Mouse (Mus musculus) retina, postnatal 1 day (tissue): ENCODE results near the gene Pars2.

ENCODE experiments used
- DNase-seq: peaks from one replicate; pipeline ENCODE4 v3.0.0-alpha.2; 2012

Gene Pars2

DNA sequence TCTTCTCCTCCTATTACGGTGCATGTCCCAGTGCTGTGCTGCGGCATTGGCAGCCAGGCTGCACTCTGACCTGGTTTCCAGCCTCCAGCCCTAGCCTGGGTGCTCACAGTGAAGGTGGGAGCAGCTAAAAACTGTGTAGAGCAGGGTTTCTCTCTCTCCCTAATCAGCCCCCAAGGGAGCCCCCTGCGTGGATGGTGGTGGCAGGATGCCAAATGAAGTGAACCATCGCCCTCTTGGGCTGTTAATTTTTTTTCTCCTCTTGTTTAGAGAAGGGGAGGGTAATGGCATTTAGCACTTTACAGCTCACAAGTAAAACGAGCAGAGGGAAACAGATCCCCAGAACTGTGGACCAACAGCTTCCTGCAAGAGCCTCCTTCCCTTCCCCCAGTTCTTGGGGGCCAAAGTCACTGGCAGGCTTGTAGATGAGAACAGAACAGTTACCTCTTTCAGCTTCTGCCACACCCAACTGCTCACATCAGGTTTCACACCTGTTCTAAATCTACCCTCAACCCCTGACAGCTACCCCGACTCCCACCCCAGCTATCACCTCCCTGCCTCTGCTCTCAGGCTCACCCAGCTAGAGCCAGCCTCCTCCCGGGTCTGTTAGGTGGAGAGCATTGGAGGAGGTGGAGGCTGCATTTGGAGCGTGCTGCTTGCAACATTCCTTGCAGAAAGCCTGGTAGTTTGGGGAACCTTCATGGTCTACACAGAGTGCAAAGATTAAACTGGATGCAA, 7.2 kb upstream of the Pars2 start:
- DNase-seq = peak; percentile 38

DNA sequence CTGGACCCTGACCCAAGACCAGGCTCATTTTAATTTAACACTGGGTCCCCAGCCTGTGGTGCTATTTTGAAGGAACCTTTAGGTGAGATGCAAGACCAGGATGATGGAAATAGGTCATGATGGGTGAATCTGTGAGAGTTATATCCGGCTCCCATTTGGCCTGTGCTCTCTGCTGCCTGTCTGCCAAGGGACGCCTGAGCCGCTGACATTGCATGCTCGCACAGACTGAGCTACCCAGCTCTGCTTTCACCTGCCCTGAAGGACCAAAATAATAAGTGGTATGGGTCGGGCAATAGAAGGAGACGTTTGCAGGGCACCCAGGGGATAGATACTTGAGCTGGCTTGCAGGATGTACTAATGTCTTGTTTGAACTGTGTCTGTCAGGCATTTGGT, 6.7 kb upstream of the Pars2 start:
- DNase-seq = no peak

DNA sequence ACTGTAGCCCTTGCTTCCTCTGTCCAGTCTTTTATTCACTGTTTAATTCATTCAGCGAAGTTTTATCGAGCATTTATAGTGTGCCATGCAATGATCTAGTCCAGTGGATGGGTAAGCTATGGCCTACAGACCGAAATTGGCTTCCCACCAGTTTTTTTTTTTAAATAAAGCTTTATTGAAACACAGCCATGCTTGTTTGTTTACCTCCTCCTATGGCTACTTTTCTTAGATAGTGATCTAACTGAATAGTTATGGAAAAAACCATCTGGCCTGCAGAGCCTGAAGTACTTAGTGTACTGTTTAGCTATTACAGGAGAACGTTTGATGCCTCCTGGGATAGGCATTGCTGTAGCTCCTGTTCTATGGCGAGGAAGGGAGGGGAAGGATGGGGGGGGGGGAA, 5.1 kb upstream of the Pars2 start:
- no peak for DNase-seq

DNA sequence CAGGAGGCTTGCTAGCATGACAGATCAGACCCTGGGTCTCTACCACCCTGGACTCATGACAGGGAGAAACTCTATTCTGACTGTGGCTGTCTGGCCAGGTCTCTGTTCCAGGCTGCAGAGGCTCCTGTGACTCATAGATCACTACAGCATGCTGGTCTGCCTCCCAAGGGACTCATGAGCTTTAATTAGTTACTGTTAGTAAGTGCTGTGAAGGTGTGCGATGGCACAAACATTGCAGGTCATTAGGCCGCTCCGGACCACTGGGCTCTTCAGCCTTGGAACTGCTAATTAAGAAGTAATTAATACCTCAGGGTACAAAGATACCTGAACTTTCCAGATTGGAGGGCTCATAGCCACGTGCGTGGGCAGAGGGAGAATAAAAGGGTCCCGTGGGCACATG, 3.7 kb upstream of the Pars2 start:
- DNase-seq = no peak

DNA sequence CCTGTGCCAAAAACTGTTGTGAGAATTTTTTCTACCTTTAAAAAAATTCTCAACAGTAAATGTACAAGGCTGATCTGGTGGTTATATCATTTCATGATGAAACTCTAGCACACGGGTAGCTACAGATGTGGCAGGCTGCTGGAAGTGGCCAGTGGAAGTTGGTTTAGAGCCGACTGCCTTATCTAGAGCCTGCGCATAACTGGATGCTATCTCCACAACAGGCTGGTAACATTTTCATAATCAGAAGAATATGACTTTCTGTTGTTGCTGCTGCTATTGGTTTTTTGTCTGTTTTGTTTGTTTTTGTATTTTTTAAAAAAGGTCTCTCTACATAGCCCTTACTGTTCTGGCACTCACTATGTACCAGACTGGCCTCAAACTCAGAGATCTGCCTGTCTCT, 1.7 kb downstream of the Pars2 start:
- DNase-seq = no peak

DNA sequence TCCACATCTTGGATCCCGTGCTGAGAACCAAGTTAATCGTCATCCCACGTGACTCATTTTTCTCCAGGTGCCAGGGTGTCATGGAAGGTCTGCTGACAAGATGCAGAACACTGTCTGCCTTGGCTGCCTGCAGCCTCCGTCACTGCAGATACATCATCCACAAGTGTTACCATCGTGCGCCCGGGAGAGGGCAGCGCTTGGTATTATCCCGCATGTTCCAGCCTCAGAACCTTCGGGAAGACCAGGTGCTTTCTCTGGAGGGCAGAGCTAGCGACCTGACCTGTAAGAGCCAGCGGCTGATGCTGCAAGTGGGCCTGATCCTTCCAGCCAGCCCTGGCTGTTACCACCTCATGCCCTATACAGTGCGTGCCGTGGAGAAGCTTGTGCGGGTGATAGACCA, 2.2 kb downstream of the Pars2 start:
- no peak for DNase-seq

DNA sequence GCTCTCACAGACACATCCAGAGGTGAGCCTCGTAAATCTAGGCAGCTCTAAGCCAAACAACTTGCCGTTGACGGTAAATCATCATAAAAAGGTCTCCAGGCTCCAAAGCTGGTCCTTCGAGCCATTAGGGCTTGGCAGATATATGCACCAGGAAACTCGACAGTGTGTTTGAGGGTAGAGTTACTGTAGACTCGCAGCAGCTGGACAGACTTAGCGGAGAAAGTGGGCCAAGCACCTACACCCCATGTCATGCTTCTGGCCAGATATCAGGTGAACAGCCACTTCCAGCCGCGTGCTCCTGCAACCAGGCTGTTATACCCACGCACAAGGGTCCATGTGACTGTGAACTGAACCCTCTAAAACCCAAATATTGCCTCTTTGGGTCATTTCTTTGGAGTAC, 4.8 kb downstream of the Pars2 start:
- DNase-seq = no peak

DNA sequence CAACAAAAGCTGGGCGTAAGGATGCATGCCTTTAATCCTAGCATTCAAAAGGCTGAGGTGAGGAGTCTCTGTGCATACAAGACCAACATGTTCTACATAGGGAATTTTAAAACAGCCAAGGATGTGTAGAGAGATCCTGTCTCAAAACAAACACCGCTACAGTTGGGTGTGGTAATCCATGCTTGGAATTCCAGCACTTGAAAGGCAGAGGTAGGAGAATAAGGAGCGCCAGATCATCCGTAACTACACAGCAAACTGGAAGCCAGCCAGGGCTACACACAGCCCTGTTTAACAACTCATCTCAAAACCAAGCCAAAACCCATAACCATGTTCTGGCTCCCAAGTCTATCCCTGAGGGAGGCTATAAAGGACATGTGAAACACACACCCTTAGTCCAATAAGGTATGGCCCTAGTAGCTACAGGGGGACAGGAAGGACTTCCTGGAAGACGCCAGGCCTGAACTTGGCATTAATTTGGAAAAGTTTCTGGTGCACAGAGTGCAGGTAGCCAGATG, 13.1 kb downstream of the Pars2 start:
- no peak for DNase-seq

DNA sequence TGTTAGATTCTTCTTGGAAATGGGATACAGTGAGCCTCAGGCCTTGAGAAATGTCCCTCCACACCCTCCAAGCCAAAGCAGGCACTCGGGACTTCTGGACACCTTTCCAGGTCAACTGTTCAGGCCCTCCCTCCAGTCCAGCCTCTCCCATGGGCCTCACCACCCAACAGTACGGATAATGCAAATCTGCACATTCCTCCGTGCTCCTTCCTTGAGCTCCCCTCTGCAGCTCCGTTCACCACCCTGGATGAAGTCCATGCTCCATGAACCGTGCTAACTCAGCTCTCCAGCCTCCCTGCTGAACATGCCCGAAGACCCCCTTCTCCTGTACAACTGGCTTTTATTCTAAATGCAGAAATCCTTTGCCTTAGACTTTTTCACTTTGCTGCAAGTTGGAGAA, 13.8 kb downstream of the Pars2 start:
- no peak for DNase-seq

DNA sequence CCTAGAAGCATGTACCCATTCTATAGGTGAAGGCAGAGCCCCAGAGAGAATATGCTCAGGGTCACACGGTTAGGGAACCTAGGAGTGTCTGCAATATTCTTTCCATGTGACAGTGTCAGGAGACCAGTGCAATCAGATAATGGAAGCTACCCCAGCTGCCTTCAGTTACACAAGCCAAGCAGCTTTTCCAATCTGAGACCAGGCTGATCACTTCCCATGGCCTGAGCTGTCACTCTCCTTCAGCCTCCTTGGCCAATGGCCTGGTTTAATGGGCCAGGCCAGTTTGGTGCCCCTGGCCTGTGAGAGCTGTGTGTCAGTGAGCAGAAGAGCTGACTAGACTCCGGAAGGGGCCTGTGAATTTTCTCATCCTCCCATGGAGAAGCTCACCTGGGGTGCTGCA, 14.4 kb downstream of the Pars2 start:
- DNase-seq = no peak

DNA sequence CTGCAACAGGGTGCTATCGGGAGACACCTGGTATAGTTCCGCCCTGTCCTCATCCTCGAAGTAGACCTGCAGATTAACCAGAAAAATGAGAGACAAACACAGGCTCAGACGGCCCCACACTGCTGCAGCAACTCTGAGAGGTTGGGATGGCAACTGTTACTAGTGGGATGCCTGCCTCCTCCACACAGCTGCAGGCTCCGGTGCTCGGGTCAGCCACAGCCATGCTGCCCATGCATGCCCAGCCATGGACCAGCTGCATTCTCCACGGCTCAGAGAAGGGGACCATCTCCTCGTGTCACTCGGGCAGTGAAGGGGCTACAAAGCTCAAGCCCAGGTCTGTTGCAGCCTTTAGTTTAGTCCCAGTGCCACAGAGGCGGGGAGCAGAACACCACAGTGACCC, 14.8 kb downstream of the Pars2 start:
- no peak for DNase-seq

DNA sequence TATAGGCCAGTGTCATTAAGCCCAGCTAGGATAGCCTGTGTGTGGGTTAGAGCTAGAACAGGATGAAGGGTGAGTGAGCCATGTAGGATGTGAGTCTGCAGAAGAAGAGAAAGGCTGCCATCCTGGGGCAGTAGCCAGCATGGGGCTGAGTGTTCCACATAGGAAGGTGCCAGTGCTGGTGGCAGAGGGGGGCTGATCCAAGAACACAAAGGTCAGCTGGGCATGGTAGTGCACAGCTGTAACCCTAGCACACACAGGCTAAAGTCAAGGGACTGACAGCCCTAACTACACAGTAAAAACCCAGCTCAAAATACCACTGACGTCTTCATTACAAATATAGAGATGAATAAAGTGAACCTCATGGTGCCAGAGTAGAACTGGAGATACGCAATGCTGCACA, 15.7 kb downstream of the Pars2 start:
- DNase-seq = no peak

DNA sequence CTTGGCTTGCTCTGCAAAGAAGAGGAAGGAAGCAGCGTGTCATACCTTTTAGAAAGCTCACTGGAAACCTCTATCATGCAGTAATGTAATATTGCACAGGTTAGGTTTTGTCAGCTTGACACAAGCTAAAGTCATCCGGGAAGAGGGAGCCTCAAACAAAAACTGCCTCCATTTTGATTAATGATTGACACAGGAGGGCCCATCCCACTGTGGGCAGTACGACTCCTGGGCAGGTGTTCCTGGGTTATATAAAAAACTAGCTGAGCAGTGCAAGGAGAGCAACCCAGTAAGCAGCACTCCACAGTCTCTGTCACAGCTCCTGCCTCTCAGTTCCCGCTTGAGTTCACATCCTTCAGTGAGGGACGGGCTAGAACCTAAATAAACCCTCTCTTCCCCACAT, 25.9 kb downstream of the Pars2 start:
- no peak for DNase-seq

DNA sequence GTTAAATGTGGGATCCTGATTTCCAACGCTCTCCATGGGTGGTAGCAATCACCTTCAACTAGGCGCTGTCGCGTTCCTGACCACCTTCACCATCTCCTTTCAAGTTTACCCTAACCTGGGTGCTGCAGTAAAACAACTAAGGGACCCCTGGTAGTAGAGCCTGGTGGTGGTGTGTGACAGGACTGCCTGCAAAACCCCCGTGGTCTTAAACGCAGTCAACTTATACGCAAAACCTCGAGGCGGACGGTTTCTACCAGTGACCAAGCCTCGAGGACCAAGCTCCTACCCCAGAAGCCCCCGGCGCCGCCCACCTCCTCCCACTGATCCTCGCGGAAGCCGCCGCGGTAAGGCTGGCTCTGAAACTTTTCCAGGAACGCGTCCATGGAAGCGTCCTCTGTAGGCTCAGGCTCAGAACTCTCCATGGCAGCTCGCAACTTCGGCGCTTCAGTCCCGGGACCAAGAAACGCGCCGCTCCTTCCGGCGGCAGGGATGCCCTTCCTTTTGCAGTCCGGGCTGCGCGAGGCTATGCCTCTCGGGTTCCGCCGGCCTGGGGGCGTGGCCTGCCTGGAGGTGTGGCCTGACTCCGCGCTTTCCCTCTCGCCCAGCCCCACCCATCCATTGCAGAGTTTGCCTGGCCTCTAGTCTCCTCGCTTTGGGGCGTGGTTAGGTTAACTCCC, 27.7 kb downstream of the Pars2 start, which contains the start of gene Ttc4:
Gene Ttc4, minus strand, starts transcription at position 503 of the 677 bp plus-strand sequence.
- DNase-seq = peak; percentile 94

DNA sequence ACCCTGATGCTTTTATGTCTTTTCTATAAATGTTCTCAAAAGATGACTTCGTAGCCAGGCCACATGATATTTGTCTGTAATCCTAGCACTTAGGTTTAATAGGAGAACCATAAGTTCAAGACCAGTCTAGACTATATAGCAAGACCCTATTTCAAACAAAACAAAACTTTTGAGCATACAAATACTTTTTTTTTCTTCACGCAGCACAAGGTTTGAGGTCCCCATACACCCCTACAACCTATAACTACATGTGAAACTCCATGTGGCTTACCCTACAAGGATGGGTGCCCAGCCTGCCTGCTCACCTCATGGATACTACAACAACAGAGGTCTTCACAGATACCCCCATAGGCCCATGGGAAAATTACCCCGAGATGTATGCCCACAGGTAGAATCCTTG, 28.3 kb downstream of the Pars2 start:
- no peak for DNase-seq

DNA sequence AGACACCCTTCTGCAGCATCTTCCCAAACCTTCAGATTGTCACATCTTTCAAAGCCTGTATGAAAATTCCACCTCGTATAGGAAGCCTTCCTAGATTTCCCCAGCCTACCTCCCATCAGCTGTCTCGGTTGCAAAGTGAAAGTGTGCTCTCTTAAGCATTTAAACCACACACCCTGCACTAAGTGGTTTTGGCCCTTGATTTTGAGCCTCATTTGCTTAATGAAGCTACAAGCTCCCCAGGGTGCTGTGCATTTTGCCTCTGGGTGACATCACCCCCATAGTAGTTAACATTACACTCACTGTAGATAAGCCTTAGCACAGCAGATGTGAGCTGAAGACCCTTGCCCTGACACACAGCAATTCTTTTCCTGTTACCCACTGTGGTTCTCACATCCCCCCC, 30.1 kb downstream of the Pars2 start:
- no peak for DNase-seq

DNA sequence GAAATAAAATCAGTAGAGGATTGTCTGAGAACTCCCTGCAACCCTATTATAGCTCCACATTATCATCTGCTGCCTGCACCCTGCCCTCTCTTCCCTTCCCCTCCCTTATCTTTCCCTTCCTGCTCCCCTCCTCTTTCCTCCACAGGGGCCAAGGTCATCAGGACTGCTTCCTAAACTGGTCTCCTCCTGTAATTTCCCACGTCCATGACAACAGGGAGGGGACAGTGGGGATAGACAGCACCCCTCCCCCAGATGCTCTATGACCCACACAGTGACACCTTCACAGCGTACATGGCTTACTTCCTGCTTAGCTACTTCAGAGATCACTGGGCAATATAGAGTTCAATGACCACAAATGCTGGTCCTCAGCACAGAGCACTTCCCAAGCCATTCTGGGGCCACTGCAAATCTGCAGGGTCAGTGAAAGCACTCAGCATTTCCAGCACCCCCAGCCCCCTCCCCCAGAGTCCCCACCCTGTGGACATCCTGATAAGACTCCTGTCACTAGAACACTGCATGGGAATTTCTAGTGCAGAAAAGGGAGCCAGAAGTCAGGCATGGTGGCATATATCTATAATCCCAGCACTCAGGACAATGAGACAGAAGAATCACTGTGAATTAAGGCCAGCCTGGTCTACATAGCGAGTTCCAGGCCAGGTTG, 37.9 kb downstream of the Pars2 start:
- no peak for DNase-seq

DNA sequence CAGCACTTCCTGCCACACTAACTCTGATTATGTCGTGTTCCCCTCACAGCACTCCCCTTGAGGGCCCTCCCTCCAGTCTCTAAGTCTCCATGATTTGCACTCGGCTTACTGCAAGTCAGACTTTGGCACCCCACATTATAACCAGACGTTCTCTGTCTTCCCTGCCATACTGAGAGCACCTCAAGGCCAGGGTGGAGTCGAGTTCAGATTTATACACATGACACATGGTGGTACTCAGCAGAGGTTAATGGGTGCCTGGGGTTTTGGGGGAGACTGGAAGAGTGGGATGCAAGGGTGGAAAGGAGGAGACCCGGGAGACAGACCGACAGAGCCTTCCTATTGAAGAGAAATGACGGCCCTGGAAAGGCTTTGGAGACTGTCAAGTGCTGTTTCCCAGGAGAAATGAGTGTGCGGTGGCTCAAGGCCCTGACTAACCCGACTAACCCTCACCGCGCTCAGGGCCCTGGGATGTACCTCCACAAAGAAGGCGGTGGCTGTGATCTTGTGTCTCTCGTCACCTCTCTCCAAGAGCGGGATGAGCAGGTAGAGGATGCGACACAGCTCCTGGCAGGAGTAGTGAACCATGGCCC, 43.1 kb downstream of the Pars2 start:
- DNase-seq = no peak

DNA sequence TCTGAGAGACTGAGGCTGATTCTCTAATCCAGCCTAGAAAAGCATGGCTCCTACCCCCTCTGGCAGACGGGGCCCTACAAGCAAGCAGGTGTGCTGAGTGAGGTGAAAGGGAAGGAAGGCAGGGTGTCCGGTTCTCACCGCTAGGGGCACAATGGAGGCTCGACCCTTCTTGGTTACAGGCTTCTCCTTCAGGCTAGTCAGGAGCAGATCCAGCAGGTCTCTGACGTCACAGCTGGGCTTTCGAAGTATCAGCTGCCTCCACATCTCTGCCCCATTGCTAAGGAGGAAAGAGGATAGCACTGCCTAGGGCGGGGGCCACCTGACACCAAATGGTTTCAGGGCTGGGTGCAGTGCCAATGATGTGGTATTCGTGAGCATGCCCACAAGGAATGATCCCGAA, 49.1 kb downstream of the Pars2 start:
- DNase-seq = peak; percentile 75

DNA sequence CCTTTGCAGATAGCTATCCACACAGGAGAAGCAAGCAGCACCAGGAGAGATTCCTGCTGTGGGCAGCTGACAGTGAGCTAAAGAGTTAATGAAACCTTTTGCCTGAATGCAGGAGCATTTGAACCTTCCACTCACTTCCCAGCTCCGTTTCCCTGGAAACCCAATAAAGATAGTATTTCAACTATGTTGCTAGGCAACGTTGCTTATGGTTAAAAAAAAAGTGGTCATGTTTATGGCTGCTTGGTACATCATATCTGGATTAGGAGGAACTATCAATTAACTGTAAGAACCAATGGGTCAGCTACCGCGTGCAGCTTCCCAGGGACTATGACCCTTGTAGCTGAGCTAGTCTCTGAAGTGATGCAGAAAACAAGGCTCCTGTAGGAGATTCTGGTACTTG, 49.9 kb downstream of the Pars2 start:
- no peak for DNase-seq

DNA sequence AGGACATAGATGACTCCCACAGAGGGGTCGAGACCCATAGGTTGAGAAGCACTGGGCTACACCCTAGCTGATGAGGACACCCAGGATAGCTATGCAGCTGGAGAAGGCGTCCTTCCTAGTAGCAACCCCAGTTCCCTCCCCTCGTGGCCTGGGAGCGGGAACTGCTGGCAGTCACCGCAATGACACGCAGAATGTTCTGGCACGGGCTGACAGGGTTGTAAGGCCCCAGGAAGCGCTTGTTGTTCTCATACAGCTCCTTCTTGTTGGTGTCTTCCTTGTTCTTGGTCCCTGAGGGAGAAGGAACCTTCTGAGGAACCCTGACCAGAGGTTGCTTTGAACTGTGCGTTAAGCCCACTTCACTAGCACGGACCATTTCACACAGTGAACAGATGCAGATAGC, 53.1 kb downstream of the Pars2 start:
- no peak for DNase-seq

DNA sequence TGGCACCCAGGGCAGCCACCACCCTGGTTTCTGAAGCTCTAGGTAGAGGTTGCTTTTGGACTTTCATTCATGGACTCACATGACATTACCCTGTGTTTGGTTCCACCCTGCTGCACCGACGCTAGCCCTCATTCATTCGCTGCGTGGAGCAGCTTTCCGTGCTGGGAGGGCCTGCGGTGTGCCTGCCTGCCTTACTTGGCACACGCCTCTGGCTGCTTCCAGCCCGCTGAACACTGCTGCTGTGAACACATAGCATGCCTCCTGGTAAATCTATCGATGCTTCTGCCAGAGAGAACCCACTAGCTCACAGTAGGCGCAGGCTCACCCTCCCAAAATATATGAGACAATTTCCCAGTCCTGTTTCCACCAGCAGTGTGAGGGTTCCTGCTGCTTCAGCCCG, 53.5 kb downstream of the Pars2 start:
- DNase-seq = peak; percentile 55
